Mouse (Mus musculus) cortical plate, adult 2 months (tissue): ENCODE measurements around the gene Gm7029. TPM values are rescaled to one million over a fixed set of nuclear protein-coding genes. Genes with fewer than 3 reads are reported as not detected.
"Not testable (repeated sequence)": the region's sequence is repeated elsewhere in the genome, so short reads cannot be mapped to it uniquely, and the experiment has no call there.

Source experiments
- H3K27ac ChIP-seq: fragments of 200-500 bp; 2 replicates; pipeline ENCODE4 v1.5.1; 2012; ENCODE audit warnings: low read length, control low read depth, inconsistent platforms; ENCODE audit not compliant: insufficient read depth
- H3K4me1 ChIP-seq: fragments of 200-500 bp; 2 replicates; pipeline ENCODE4 v1.6.1; 2011; ENCODE audit warnings: low read length; ENCODE audit not compliant: control insufficient read depth, insufficient read depth
- H3K4me3 ChIP-seq: fragments of 200-500 bp; 2 replicates; pipeline ENCODE4 v1.5.1; 2011; ENCODE audit warnings: mild to moderate bottlenecking, low read length, control low read depth; ENCODE audit not compliant: insufficient read depth
- CTCF ChIP-seq: fragments of 200-500 bp; IDR thresholded peaks from 2 replicates; pipeline ENCODE4 v1.5.1; 2011; ENCODE audit warnings: mild to moderate bottlenecking, control low read depth, low read length; ENCODE audit not compliant: insufficient read depth; ENCODE audit errors: extremely low read depth
- POLR2A ChIP-seq: fragments of 200-500 bp; IDR thresholded peaks from 2 replicates; pipeline ENCODE4 v1.6.1; 2011; ENCODE audit warnings: mild to moderate bottlenecking, low read length, control low read depth; ENCODE audit not compliant: insufficient read depth; ENCODE audit errors: extremely low read depth
- polyA plus RNA-seq: library from polyadenylated mRNA; depleted of rRNA; stranded (reverse); fragments of >200 nt; gene quantifications from 2 replicates; pipeline ENCODE4 v1.2.3, GENCODE M21; 2012; rRNA removed

Gm7029 gene
- polyA plus RNA-seq: not detected in 2 replicates

DNA sequence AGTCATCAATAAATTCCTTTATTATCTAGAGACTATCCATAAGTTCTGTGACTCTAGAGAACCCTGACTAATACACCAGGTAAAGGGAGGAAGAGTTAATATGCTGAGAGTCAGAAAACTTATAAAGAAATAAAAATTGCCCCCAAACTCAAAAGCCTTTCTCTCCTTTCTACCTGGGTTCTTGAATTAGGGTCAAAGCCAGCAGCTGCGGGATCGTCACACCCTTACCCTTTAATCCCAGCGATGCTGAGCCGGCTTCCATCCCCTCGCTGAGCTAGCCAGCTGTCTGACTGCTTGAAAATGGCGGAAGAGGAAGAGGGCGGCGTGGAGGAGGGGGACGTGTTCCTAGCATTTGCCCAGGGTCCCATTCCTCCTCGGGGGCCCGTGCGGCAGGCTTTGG, at the start of gene Gm7029:
Gene Gm7029, plus strand, starts transcription at position 301 of the 400 bp plus-strand sequence.
- H3K4me1 ChIP-seq, H3K4me3 ChIP-seq, H3K27ac ChIP-seq: not testable (repeated sequence)

DNA sequence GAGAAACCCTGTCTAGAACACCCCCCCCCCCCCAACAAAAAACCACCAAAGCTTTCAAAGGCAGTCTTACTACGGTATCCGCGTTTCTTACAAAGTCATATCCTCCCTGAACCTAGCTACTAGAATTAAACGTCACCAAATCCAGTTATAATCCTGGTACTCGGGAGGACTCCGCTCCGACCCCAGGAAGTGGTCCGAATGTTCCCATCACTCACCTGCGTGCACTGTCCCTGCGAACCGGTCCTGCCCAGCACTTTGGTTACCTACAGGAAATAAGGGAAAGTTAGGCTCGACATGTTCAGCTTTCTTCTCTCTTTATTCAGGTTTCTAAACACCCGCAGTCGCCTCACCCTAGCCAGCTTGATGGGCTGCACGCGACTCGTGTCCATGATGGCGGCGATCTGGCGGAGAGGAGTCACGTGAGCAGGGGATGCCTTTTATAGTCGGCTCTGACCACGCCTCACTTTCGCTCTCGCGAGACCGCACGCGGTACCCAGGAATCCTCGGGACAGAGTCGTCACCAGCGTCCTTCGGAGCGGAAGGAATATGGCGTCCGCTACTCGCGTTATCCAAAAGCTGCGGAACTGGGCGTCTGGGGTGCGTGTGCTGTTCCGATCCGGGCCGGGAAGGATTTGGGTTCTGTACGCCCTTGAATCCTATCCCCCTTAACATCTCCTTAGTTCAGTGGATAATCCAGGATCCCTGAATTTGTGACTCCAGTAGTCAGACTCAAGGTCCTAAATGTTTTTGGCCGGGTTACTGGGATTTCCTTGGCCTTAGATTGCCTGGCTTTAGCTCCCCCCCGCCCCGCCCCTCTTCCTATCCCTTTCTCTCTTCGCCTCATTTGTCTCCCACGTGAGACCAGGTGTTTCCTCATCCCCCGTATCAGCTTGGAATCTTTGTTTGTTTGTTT, 49.3 kb upstream of the Gm7029 start, which contains the start of the genes Rps28 and Ndufa7:
Gene Rps28, minus strand, starts transcription at position 479 of the 913 bp plus-strand sequence.
Gene Ndufa7, plus strand, starts transcription at position 489 of the 913 bp plus-strand sequence.
- no peak within 1 kb of the TSS for H3K27ac ChIP-seq
- no peak for TF ChIP-seq CTCF
- TF ChIP-seq POLR2A: peak; percentile 98
- no peaks in the 10 kb centered on the region; the same call in 1 of the 2 replicates for H3K4me1 ChIP-seq
- peak within 1 kb of the TSS; percentile 80 for H3K4me3 ChIP-seq

DNA sequence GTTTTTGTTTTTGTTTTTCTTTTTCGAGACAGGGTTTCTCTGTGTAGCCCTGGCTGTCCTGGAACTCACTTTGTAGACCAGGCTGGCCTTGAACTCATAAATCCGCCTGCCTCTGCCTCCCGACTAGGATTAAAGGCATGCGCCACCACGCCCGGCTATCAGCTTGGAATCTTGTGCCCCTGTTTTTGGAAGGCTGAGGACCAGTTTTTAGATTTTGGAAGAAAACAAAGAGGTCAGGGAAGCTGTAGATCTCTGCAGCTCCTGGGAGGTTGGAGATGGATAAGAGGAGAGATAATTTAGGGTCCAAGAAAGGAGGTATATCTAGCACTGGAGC, 48.7 kb upstream of the Gm7029 start:
- not testable (repeated sequence) for H3K4me1 ChIP-seq, H3K27ac ChIP-seq
- H3K4me3 ChIP-seq: peak overlapping the region; percentile 80

DNA sequence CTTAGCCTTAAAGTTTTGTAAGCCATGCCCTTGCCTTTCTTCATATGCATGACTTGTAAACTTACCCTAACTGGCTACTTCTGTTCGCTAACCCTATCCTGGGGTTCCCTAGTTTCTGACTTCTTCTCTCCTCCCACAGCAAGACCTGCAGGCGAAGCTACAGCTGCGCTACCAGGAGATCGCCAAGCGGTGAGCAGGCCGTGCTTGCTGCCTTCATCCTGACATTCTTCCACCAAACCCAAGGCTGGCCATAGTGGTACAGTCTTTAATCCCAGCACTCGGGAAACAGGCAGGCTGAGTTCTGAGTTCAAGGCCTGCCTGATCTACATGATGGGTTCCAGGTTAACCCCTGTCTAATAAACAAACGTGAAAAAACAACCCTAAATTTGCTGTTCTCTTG, 48.2 kb upstream of the Gm7029 start:
- TF ChIP-seq CTCF: no peak
- no peak for TF ChIP-seq POLR2A
- Histone ChIP-seq H3K4me3 (peak overlapping the region; percentile 80; the same call in 1 of the 2 replicates), H3K4me1 (no peaks in the 10 kb centered on the region; the same call in 1 of the 2 replicates), H3K27ac (no peak overlapping the region)

DNA sequence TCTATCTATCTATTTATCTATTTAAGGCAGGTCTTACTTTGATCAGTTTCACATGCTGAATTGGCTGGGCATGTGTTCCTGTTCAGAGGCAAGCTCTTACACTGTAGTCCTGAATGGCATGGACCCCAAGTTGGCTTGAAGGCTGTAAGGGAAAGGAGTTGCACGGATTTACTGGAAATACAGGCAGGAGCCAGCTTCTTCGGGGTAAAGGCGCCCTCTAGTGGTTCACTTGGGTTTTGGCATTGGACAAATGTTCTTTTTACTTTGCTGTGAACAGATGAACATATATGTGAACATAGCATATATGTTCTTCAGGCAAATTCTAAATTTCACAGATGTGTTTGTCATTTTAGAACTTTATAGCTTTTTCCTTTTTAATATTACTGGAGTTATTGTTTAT, 46.8 kb upstream of the Gm7029 start:
- TF ChIP-seq CTCF (peak; percentile 77), POLR2A (no peak)
- Histone ChIP-seq H3K4me1 (no peaks in the 10 kb centered on the region; the same call in 1 of the 2 replicates), H3K27ac (no peak overlapping the region), H3K4me3 (no peak overlapping the region)

DNA sequence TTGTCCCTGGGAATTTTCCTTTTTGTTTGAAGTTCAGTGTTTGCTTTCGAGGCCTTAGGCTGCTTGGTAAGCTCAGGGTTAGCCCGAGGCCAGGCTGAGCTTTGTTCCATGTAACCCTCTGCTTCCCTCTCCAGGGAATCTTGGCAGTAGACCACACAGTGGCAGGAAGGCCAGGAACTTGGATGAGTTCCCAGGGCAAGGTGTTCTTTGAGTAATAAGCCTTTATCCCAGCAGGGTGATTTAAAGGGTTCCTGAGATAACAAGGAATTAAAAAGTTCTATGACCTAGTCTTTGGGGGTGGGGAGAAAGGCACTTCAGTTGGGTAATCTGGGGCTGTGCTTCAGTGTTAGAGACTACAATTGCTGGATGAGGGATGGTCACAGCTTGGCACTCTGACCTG, 44.7 kb upstream of the Gm7029 start:
- H3K27ac ChIP-seq: no peak overlapping the region
- TF ChIP-seq CTCF (no peak), POLR2A (no peak)
- H3K4me3 ChIP-seq: no peak overlapping the region
- no peaks in the 10 kb centered on the region for H3K4me1 ChIP-seq

DNA sequence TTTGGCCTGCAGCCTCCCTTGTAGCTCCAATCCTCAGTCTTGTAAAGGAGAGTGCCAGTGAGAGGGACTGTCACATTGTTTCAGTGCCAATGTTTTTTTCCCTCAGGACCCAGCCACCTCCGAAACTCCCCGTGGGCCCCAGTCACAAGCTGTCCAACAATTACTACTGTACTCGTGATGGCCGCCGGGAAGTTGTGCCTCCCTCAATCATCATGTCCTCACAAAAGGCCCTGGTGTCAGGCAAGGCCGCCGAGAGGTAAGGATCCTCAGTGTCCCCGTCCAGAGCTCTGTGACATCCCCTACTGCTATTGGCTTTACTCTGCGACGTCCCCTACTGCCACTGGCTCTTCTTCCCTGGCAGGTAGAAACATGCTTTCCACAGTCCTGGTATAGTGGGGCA, 44.1 kb upstream of the Gm7029 start:
- Histone ChIP-seq H3K4me3 (no peak overlapping the region), H3K27ac (no peak overlapping the region), H3K4me1 (no peaks in the 10 kb centered on the region)
- TF ChIP-seq POLR2A (no peak), CTCF (no peak)

DNA sequence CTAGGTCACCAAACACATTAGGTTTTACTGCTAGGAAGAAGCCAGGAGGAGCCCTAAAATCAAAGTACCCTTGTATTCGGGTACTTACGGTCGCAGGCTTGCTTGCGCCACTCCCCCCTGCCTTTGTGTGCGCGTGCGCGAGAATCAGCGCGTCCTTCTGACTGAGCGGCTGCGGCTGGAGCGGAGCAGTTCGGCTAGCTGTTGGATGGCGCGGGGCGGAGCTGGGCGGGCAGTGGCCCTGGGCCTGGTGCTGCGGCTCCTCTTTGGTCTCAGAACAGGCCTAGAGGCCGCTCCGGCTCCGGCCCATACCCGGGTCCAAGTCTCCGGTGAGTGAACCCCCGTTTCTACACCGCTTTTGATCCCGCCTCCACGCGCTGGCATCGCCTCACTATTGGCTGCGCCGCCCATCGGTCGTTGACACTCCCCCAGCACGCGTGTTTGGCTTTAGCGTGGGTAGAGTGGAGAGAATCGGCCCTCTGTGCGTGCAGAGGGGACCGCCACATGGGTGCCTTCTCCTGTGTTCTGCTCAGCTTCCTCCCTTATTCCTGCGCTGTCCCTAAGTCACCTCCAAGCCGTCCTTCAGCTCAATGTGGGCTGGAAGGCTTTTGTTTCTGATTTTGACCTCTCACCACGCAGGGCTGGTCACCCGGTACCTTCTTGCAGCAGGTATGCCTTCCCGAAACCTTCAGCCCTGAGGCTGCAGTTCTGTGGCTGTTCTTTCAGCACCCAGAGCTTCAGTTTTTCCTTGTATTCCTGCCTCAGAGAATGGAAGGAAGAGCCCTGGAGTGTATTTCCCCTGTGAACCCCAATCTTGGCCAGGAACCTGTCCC, 30.5 kb upstream of the Gm7029 start, which contains the start of gene Cd320:
Gene Cd320, plus strand, starts transcription at position 126 of the 830 bp plus-strand sequence.
- TF ChIP-seq CTCF: no peak
- peak; percentile 77; the same call in 1 of the 2 replicates for TF ChIP-seq POLR2A
- H3K27ac ChIP-seq: no peak within 1 kb of the TSS
- H3K4me1 ChIP-seq: peaks cover 5% of the 10 kb centered on the region; the same call in 1 of the 2 replicates
- peak within 1 kb of the TSS; percentile 91 for H3K4me3 ChIP-seq

DNA sequence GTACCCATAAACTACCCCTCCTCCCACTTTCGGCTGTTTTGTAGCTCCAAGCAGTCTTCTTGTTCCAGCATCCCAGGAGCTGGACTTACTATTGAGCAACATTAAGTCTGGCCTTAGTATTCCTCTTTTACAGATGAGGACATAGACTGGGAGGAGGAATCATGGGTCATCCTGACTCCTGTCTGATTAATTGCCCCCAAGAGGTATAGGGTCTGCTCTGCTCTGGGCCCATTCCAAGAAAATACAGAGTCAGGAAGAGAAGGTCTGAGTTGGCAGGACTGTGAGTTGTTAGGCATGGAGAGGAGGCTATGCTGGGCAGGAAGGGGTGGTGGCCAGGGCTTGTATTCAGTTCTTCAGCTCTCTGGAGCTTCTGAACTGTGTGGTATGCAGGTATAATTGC, 29.4 kb upstream of the Gm7029 start:
- Histone ChIP-seq H3K4me3 (no peak overlapping the region), H3K4me1 (peaks cover 5% of the 10 kb centered on the region; the same call in 1 of the 2 replicates)
- no peak for TF ChIP-seq CTCF
- TF ChIP-seq POLR2A: no peak

DNA sequence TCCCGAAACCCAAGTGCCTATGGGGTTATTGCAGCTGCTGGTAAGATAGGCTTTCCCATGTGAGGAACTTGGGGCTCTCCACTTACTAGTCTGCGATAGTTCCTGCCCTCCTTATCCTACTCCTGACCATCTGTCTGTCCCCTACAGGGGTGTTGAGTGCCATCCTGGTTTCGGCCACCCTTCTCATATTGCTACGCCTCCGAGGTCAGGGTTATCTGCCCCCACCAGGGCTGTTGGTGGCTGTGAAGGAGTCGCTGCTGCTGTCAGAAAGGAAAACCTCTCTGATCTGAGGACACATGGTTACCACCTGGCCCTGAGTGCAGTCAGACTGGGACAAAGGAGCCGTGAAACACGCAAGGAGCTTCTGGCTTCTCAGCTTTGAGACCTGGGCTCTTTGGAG, 25.5 kb upstream of the Gm7029 start:
- TF ChIP-seq CTCF (no peak), POLR2A (no peak)
- H3K4me3 ChIP-seq: no peak overlapping the region
- peaks cover 5% of the 10 kb centered on the region; the same call in 1 of the 2 replicates for H3K4me1 ChIP-seq
- no peak overlapping the region for H3K27ac ChIP-seq

More for the DNA sequence above, 29.4 kb upstream of the Gm7029 start:
- no peak overlapping the region for H3K27ac ChIP-seq
